Mouse (Mus musculus): ENCODE data around the gene Cacna1s.

The Cacna1s gene

DNA sequence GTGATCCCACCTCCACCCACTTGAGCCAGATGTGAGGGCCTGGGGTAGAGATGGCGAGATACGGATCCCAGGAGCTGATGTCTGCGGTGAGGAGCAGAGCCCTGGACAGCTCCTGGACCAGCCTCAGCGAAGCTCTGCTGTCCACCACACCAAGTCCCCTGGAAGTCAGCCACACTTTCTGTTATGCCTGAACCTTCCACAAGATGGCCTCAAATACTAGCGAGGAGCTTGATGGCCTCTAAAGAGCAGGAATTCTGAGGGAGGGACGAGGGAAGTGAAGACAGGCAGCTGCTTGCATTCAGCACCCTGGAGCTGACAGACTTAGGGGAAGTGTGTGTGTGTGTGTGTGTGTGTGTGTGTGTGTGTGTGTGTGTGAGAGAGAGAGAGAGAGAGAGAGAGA is 1.1 kb upstream of the Cacna1s start:
- DNase-seq (ENCODE audit: low spot score), result peak; percentile 76

DNA sequence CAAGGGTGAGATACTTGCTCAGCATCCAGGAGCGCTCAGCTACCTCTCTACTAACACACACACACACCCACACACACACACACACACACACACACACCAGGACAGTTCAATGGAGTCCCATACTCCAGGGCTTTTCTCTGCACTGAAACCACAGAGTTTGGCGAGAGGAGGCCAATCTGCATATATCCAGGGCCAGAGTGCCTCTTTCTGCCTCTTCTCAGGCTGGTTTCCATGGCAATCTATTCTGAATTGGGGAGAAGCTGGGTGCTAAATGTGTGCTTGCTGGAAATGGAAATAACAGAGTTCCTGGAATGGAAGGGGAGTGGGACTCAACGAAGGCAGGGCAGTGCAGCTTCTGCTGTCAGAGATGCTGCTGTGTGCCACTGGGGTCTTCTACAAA is 3.2 kb downstream of the Cacna1s start:
- no peak for DNase-seq (ENCODE audit: low spot score)

DNA sequence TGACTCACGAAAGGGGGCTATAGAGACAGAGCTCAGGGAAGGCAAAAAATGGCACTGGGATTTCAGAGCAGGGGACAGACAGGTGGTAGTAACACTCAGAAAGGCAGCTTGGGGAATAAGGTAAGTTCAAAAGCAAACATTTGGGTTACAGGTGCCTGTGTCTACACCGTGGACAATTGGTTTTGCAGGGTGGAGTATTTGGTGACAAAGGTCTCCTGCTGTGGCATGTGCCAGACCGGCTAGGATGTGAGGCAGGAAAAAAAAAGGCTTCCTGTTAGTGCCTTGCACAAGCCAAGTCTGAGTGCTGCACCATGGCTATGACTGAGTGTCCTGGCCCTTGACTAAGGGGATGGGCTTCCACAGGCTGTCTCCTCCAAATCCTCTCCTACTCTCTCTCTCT is 6.0 kb downstream of the Cacna1s start:
- no peak for DNase-seq (ENCODE audit: low spot score)

DNA sequence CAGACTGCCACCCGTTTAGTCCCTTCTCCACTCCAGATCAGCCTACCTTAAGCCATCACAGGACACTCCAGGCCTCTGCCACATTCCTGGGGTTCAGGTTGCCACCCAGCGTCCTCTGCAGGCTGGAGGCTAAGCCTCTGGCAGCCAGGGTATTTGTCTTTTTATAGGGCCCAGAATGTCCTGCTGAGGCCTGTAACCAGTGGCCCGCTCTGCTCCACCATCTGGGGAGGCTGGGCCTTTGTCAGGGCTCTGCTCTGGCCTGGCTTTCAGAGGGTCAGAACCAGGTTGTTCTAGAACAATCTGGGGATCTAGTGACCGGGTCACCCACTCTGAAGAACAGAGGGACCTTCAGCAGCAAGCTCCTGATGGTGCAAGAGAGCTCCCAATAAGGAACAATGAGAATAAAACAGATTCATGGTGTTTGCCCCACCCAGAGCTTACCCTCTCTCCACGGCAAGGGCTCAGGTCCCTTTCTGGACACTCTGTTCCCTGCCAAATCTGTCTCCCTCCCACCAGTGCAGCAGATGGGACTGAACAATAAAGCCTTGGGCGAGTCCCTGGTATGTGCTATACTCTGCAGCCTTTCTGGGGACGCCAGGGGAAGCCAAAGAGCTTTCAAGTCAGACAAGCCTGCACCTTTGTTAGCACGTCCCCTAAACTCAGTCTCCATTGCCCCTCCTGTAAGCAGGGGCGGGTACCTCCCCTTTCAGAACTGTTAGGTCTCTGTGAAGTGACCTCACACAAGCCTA is 8.7 kb downstream of the Cacna1s start:
- no peak for DNase-seq (ENCODE audit: low spot score)

DNA sequence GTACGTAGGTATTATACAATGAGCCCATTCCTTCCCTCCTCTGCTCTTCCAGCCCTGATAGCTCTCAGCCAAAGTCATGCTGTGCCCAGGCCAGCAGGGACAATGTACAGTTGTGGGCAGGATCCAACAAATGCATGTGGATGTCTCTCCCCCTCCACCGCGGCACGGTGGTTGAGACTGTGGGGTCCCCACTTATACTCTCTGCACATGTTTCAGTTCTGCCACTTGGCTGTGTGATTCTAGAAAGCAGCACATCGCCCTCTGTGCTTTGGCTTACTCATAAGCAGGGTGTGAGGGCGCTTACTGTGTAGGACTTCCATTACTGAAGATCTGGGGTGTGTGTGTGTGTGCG is 9.2 kb downstream of the Cacna1s start:
- no peak for DNase-seq (ENCODE audit: low spot score)

DNA sequence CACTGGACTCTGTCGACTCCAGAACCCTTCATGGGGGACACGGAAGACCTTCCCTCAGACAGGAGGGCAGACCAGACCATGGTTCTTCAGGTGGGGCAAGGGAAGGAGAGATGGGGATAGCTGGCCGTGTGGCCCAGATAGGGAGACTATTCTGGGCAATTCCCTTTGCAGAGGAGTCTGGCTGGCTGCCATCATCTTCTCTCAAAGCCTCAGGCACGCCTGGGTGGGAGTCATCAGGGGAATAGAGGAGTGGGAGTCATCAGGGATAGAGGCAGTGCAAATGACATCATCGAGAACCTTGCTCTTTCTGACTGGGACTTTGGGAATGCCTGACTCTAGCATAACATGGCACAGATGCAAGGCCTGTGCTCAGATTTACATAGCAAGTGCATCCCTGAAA is 11.4 kb downstream of the Cacna1s start:
- no peak for DNase-seq (ENCODE audit: low spot score)

DNA sequence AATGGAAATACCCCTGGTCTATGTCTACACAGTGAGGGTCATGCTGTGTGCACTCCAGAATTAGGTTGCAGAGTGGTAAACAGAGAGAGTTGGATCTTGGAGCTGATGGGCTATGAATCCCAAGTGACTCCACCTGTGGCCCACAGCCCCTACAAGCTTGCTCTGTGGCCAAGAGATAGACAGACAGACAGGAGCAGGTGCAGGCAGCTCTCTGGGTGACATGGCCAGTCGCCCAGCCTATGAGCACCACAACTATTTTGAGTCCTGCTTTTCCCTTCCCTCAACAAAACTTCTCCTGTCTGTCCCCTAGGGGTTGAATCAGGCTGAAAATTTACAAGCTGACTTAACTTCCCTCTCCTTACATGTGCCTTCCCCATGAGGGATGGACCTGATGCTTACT is 14.1 kb downstream of the Cacna1s start:
- DNase-seq (ENCODE audit: low spot score), result no peak

DNA sequence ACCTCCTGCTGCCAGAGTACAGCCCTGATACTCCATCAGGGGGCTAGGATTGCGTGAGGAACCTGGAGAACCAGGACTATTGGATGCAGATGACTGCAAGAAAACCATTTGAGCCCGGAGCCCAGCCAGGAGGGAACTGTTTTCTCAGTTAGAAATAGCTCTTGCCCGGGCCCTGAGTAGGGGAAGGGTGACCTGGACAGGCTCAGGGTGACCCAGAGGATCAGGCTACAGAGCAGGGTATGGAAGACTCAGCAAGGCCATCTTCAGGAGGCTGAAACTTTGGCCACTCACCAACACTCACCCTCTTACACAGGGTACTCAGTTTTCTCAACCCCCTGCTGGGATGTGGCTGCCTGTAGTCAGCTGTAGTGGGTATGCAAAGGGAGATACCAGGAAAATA is 15.0 kb downstream of the Cacna1s start:
- no peak for DNase-seq (ENCODE audit: low spot score)

DNA sequence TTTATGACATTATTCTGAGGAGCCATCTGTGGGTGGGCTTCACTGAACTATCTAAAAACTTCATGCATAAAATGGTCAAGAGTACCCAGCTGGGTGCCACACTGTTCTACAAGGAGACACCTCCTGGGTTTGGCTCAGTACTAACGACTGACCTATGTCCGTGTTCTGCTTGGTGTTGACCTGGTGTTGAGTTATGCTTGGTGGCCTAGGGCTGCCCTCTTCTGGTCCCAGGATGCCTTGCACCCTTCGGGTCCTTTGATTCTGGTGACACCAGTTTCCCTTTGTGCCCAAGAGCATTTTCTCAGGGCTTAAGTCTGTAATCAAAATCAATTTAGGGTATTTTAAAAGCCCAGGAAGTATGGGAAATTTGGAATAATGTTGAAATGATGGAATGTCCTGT is 23.5 kb downstream of the Cacna1s start:
- no peak for DNase-seq (ENCODE audit: low spot score)

DNA sequence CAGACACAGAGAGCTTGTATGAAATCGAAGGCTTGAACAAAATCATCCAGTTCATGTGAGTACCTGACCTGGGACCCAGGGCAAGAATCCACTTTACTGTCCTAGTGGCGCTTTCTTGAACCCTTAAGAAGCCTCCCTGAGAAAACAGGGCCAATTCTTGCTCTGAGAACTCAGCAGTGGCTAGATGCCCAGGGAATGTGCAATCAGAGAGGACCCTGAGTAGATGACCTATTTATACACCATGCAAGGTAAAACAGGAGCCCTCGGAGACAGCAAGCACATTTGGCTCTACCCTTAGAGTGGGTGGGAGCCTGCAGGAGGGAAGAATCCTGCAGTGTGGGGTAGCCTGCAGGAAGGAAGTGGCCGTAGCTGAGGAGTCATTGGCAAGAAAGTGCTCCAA is 25.1 kb downstream of the Cacna1s start:
- DNase-seq (ENCODE audit: low spot score), result no peak

DNA sequence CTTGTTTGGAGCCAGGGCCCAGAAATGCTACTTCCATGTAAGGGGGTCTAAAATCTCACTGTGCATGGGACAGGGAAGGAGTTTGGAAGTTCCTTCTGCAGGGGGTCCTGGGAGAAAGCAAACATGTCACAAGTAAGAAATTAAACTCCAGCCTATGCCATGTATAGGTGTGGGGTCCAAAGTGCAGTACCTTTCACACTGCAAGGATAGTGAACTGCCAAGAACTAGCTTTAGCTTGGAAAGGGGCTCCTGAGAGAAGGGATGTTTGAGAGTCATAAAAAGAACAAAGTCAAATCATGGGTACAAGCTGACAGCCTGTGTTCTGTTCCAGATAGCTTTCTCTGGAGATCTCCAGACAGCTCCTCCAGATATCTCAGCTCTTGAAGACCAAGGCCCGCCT is 28.6 kb downstream of the Cacna1s start:
- no peak for DNase-seq (ENCODE audit: low spot score)

DNA sequence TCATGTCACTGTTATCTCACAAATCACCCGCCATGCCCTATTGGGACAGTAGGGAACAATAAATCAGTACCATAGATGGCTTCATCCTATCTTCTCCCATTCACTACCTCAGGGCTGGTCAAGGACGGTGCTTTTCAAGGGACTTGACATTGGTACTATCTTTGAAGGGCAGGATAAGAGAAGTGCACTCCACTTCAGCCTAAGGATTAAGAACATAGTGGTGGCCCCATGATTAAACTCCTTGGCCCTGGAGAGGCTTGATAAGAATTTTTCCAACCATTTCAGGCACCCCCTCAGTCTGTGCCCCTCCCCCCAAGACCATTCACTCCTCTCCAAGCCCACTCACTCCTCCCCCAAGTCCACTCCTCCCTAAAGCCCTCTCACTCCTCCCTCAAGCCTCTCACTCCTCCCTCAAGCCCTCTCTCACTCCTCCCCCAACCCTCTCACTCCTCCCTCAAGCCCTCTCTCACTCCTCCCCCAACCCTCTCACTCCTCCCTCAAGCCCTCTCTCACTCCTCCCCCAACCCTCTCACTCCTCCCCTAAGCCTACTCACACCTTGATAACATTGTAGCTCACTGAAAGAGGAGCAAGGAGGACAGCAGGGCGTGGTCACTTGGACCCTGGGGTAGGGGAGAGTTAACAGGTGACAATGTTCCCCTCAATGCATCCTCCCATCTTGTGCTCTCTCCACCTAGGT is 33.6 kb downstream of the Cacna1s start:
- no peak for DNase-seq (ENCODE audit: low spot score)

DNA sequence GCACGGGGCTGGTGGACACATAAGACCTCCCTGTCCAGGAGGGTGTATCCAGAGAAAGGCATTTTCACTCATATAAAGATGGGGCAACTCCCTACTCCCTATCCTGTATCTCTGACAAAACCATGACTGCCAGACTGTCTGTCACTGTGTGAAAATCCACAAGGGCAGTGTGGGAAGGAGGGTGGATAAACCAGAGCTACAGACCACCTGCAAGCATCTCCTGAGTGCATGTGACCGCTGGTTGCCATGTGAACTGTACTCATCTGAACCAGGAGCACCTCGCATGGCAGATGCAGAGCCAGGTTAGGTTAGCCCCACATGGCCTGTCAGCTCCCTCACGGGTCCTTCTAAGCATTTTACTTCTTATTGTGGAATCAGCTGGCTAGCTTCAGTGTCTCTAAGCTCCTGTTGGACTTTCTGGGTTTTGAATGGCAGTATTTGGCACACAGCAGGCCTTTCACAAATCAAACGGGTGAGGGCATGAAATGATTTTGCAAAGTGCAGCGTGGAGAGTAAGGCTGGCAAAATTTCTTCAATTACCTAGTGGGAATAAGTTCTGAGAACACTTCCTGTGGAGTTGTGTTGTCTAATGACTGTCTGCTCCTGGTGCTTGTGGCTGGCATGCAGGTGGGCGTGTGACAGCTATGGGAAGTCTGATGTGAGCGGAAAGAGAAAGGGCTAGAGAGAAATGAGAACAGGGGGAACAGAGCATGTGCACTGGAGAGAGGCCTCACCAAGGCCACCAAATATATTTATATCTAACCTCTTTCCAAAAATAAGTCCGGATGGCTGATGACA is 37.0 kb downstream of the Cacna1s start:
- no peak for DNase-seq (ENCODE audit: low spot score)

DNA sequence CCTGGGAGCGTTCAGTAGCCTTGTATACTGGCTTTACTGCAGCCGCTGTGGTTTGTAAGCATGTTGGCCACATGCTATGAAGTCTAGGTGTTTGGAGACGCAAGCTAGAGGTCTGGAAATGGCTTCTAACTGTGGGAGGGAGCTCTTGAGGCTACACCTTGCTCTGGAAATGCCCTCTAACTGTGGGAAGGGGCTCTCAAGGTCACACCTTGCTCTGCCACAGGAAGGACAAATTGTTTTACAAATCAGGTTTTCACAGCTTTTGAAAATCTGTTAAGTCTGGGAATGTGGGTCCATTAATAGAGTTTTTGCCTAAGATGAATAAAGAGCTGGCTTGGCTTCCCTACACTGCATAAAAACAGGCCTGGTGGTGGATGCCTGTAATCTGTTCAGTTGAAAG is 41.2 kb downstream of the Cacna1s start:
- no peak for DNase-seq (ENCODE audit: low spot score)

DNA sequence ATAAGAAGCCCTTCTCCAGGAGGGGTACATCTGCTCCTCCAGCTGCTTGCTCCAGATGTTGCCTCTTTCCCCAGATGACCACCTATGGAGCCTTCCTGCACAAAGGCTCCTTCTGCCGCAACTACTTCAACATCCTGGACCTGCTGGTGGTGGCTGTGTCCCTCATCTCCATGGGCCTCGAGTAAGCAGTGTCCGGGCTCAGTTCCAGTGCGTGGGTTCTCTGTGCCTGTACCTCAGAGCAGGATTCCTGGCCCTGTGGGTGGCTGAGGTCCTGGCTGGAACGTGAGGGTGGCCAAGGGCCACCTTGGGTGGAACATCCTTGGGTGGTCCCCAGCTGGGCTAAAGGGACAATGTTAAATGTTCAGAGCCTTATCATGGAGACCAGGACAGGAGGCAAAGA is 42.3 kb downstream of the Cacna1s start:
- DNase-seq (ENCODE audit: low spot score), result no peak

DNA sequence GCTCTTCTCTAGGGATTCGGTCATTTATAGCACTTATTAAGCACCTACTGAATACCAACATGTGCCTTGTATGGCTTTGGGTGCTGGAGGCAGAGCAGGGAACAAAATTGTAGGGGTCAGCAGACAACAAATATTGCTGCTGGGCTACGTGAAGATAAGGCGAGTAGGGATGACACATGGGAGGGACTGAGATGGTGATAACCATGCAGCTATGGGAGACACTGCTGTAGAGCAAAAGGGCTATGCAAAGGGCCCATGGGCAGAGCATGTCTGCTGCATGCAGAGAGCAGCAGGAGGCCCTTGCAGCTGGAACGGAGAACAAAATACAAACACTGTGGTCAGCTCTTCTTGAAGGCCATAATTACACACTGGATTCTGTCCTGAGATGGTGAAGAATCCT is 49.5 kb downstream of the Cacna1s start:
- no peak for DNase-seq (ENCODE audit: low spot score)

DNA sequence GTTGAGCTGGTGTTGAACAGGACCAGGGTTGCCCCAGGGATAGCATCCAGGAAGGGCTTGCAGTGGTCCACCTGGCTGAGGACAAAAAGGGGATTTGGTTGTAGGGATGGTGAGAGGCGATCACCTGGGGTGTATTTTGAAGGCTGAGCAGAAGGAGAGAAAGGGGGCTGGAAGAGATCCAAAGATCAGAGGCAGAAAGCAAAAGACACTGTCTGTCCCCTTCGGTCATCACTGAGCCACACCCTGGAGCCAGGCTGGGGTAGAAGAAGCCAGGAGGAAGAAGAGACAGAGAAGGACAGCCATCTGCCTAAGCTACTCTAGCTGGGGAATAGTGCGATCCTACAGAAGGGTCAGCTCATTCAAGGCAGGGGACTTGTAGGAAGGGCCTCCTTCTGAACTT is 50.0 kb downstream of the Cacna1s start:
- DNase-seq (ENCODE audit: low spot score), result no peak

DNA sequence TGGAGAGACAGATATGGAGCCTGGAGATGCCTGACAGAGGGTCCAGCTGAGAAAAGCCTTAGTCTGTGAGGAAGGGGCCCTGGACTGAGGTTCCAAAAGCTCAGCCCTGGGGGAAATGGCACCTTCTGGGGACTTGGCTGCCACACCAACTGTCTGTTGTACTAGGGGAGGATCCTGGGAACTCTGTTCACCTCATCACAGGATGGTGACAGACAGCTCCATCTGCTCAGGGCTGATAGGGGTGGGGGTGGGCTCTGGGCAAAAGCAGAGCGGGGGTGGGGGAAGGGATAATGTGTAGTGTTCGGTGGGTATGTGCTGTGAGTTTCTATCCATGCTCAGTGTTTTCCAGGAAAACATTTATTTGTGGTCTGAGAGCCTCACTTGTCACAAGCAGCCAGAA is 50.4 kb downstream of the Cacna1s start:
- DNase-seq (ENCODE audit: low spot score), result no peak

DNA sequence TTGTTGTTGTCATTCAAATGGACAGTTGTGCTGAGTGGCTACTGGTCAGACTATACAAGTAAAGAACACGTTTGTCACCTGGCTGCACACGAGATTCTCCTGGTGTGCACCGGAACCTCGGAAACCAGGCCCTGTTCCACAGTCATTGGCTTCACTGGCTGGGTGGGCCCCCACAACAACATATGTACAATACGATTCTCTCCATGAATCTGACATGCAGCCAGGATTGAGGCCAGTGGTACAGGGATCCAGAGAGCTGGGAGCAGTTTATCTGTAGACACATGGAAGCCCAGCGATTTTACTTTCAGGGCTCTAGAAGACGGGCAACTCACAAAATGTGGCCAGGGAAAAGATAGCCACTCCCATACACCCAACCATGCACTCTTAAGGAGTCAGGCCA is 51.1 kb downstream of the Cacna1s start:
- no peak for DNase-seq (ENCODE audit: low spot score)

DNA sequence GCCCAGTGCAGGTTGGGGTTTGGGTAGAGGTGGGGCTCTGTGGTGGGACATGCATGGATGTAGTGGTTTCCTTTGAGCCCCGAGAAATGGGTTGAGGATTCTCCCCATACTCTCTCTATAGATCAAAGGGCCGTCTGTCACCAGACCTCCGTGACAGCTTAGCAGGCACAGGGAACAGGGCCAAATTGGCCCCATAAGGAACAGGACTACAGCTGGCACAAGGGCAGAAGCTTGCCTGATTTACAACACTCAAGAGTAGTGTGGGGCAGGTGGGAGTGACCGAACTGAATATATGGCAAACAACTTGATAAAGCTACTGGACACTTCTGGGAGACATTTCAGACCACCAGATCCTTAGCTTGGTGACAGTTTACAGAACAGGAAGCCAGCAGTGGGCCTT is 52.2 kb downstream of the Cacna1s start:
- DNase-seq (ENCODE audit: low spot score), result no peak

DNA sequence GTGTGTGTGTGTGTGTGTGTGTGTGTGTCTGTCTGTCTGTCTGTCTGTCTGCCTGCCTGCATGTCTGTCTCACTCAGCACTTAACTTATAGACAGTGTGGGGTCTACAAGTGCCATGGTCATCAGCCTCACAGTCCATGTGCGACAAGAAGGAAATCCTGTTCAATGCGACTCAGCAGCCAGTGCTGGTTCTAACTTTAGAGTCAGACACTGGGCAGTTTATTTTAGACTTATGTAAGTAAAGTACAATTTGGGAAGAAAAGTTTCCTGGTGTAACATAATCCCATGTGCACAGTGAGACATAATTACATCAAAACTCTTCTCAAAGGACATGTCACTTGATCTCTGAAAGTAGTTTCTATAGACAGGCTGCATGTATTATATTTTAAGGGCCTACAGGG is 56.9 kb downstream of the Cacna1s start:
- DNase-seq (ENCODE audit: low spot score), result no peak

DNA sequence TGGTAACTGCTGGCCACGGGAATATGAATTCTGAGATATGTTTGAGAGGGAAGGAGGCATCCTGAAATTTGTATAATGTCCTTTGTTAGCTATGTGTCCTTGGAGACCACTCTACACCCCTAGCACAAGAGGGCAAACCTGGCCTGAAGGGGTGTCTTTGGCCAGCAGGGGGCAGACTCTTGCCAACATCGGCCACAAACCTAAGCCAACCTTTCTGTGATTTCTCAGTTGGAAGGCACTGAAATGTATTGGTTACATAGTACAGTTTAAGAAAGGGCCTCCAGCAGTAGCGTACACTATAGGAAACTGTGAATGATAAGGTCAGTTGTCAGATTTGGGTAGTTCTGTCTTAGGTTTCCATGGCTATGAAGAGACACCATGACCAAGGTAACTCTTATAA is 63.6 kb downstream of the Cacna1s start:
- no peak for DNase-seq (ENCODE audit: low spot score)

DNA sequence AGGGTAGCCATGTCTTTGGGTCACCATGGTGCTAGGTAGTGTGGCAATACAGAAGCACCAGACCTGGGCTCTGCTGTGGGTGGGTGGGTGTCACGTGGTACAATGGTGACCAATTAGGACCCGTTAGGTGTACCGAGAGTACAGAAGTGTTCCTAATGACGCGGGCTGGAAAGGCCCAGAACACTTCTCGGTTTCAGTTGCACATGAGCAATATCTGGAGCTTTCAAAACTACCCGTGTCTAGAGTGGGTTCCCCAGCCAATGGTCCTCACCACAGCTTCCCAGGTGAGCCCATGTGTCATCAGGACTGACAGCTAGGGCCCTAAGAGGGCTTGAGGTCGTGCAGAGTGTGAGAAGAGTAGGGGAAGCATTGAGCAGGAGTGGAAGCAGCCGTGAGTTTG is 64.5 kb downstream of the Cacna1s start:
- no peak for DNase-seq (ENCODE audit: low spot score)

Data from yolk sac, embryonic 10.5 days (tissue).